Mouse (Mus musculus) liver, embryonic 13.5 days (tissue): ENCODE data around the gene 4933427D14Rik. TPM values are rescaled to one million over a fixed set of nuclear protein-coding genes. Genes with fewer than 3 reads are reported as not detected.
A peak's percentile ranks its signal among the peaks of the same experiment; 100 is the strongest.

Source experiments
- ATAC-seq: fragments of 200-750 bp; cut with Nextera tagmentation; 2 replicates; pipeline ENCODE4 v1.8.0; 2017; ENCODE audit warnings: low read depth, mild to moderate bottlenecking, moderate number of reproducible peaks, moderate library complexity
- DNase-seq: peaks from one replicate; pipeline ENCODE4 v3.0.0; 2022
- H3K27ac ChIP-seq: fragments of 300-500 bp; sonication (generic); 2 replicates; pipeline ENCODE4 v1.5.1; 2015; ENCODE audit warnings: moderate library complexity, mild to moderate bottlenecking, inconsistent platforms
- H3K27me3 ChIP-seq: fragments of 300-500 bp; sonication (generic); 2 replicates; pipeline ENCODE4 v1.6.1; 2015; ENCODE audit warnings: mild to moderate bottlenecking, inconsistent platforms
- H3K36me3 ChIP-seq: fragments of 300-500 bp; sonication (generic); 2 replicates; pipeline ENCODE4 v1.6.1; 2015; ENCODE audit warnings: mild to moderate bottlenecking, inconsistent platforms
- H3K4me1 ChIP-seq: fragments of 300-500 bp; sonication (generic); replicated peaks from 2 replicates; pipeline ENCODE4 v1.6.1; 2015; ENCODE audit warnings: inconsistent platforms
- H3K4me2 ChIP-seq: fragments of 300-500 bp; sonication (generic); 2 replicates; pipeline ENCODE4 v1.6.1; 2015; ENCODE audit warnings: inconsistent platforms, mild to moderate bottlenecking, moderate library complexity
- H3K4me3 ChIP-seq: fragments of 300-500 bp; sonication (generic); replicated peaks from 2 replicates; pipeline ENCODE4 v1.5.1; 2015; ENCODE audit warnings: mild to moderate bottlenecking, inconsistent platforms
- H3K9ac ChIP-seq: fragments of 300-500 bp; sonication (generic); 2 replicates; pipeline ENCODE4 v1.6.1; 2015; ENCODE audit warnings: mild to moderate bottlenecking, inconsistent platforms
- H3K9me3 ChIP-seq: fragments of 300-500 bp; sonication (generic); replicated peaks from 2 replicates; pipeline ENCODE4 v1.6.1; 2016; ENCODE audit warnings: inconsistent platforms
- WGBS: fragments of 180-500 bp; shearing (Covaris S2); methylation state at CpG from one replicate; pipeline ENCODE4 v1.1.7; 2015; ENCODE audit not compliant: insufficient replicate concordance; 5-methylcytosine and 5-hydroxymethylcytosine counted together
- polyA plus RNA-seq: library from polyadenylated mRNA; unstranded; fragments of >200 nt; fragmentation: Nextera tagmentation; extraction: Ambion mirVana; gene quantifications from 2 replicates; pipeline ENCODE4 v1.2.1, GENCODE M21; 2015

The 4933427D14Rik gene
- polyA plus RNA-seq, result 4.4 and 4.9 TPM in 2 replicates

GRCm38 (mm10) chr11:72207204-72207833 is at the start of gene 4933427D14Rik, which contains the start of gene Txndc17:
Gene 4933427D14Rik (minus strand): TSS chr11:72207459.
Gene Txndc17 (plus strand): TSS chr11:72207547.
- no peaks in the 10 kb centered on the region for H3K27me3 ChIP-seq
- peak within 1 kb of the TSS; percentile 95 for H3K4me2 ChIP-seq
- peak within 1 kb of the TSS; percentile 59 for H3K27ac ChIP-seq
- peak within 1 kb of the TSS; percentile 82 for H3K9ac ChIP-seq
- ATAC-seq (peak; percentile 95), DNase-seq (peak; percentile 81)
- H3K9me3 ChIP-seq, result no peaks in the 10 kb centered on the region
- peaks cover 23% of the 10 kb centered on the region for H3K36me3 ChIP-seq
- H3K4me1 ChIP-seq, result peaks cover 31% of the 10 kb centered on the region
- H3K4me3 ChIP-seq, result peak within 1 kb of the TSS; percentile 89
- WGBS, result under 1% methylated on average over 42 of the region's 42 CpGs

GRCm38 (mm10) chr11:72256441-72256840 is 49.2 kb upstream of the 4933427D14Rik start:
- Histone ChIP-seq H3K36me3 (no peaks in the 10 kb centered on the region), H3K4me2 (no peak overlapping the region), H3K27me3 (no peaks in the 10 kb centered on the region), H3K4me1 (no peaks in the 10 kb centered on the region), H3K9me3 (no peaks in the 10 kb centered on the region), H3K4me3 (no peak overlapping the region), H3K9ac (no peak overlapping the region), H3K27ac (no peak overlapping the region)
- ATAC-seq, result no peak
- 65% methylated on average over 2 of the region's 2 CpGs for WGBS
- no peak for DNase-seq

- no peak for DNase-seq
- no peaks in the 10 kb centered on the region for H3K4me1 ChIP-seq
- H3K4me3 ChIP-seq, result no peak overlapping the region
- no peak overlapping the region for H3K4me2 ChIP-seq
- H3K9ac ChIP-seq, result no peak overlapping the region
- no peak overlapping the region for H3K27ac ChIP-seq
- H3K9me3 ChIP-seq, result no peaks in the 10 kb centered on the region
- H3K27me3 ChIP-seq, result peaks cover under 1% of the 10 kb centered on the region; the same call in 1 of the 2 replicates
- 76% methylated on average over 4 of the region's 4 CpGs for WGBS
- no peaks in the 10 kb centered on the region for H3K36me3 ChIP-seq
- no peak for ATAC-seq
Measured at GRCm38 (mm10) chr11:72255629-72256028, 48.4 kb upstream of the 4933427D14Rik start.

GRCm38 (mm10) chr11:72245196-72245753 is 38.0 kb upstream of the 4933427D14Rik start:
- H3K4me1 ChIP-seq, result no peaks in the 10 kb centered on the region
- no peak overlapping the region for H3K9ac ChIP-seq
- WGBS, result 63% methylated on average over 8 of the region's 8 CpGs
- H3K27me3 ChIP-seq, result 0 out of 2 replicates have a peak, but pooled peaks cover 4% of the 10 kb centered on the region
- H3K4me3 ChIP-seq, result no peak overlapping the region
- DNase-seq, result no peak
- no peaks in the 10 kb centered on the region for H3K36me3 ChIP-seq
- ATAC-seq, result no peak
- H3K27ac ChIP-seq, result no peak overlapping the region
- H3K9me3 ChIP-seq, result no peaks in the 10 kb centered on the region
- H3K4me2 ChIP-seq, result no peak overlapping the region

GRCm38 (mm10) chr11:72240062-72240860 is 33.0 kb upstream of the 4933427D14Rik start:
- no peak for DNase-seq
- Histone ChIP-seq H3K27ac (no peak overlapping the region), H3K4me2 (no peak overlapping the region), H3K27me3 (no peaks in the 10 kb centered on the region), H3K4me3 (no peak overlapping the region), H3K36me3 (no peaks in the 10 kb centered on the region), H3K4me1 (no peaks in the 10 kb centered on the region), H3K9ac (no peak overlapping the region), H3K9me3 (no peaks in the 10 kb centered on the region)
- WGBS, result 44% methylated on average over 4 of the region's 4 CpGs
- no peak for ATAC-seq

GRCm38 (mm10) chr11:72234013-72234412 is 26.8 kb upstream of the 4933427D14Rik start:
- no peak overlapping the region for H3K27ac ChIP-seq
- H3K9ac ChIP-seq, result no peak overlapping the region
- H3K9me3 ChIP-seq, result no peaks in the 10 kb centered on the region
- DNase-seq, result no peak
- no peak overlapping the region for H3K4me3 ChIP-seq
- ATAC-seq, result no peak
- 56% methylated on average over 5 of the region's 5 CpGs for WGBS
- no peaks in the 10 kb centered on the region for H3K36me3 ChIP-seq
- 0 out of 2 replicates have a peak, but pooled peaks cover 4% of the 10 kb centered on the region for H3K27me3 ChIP-seq
- no peaks in the 10 kb centered on the region for H3K4me1 ChIP-seq
- H3K4me2 ChIP-seq, result no peak overlapping the region

GRCm38 (mm10) chr11:72232991-72233390 is 25.7 kb upstream of the 4933427D14Rik start:
- H3K27me3 ChIP-seq, result 0 out of 2 replicates have a peak, but pooled peaks cover 4% of the 10 kb centered on the region
- ATAC-seq, result no peak
- H3K9ac ChIP-seq, result no peak overlapping the region
- H3K4me2 ChIP-seq, result no peak overlapping the region
- 42% methylated on average over 1 of the region's 1 CpGs for WGBS
- no peak overlapping the region for H3K27ac ChIP-seq
- no peak for DNase-seq
- no peaks in the 10 kb centered on the region for H3K36me3 ChIP-seq
- no peaks in the 10 kb centered on the region for H3K4me1 ChIP-seq
- no peak overlapping the region for H3K4me3 ChIP-seq
- no peaks in the 10 kb centered on the region for H3K9me3 ChIP-seq

GRCm38 (mm10) chr11:72232068-72232467 is 24.8 kb upstream of the 4933427D14Rik start:
- no peak for DNase-seq
- WGBS, result 66% methylated on average over 7 of the region's 7 CpGs
- H3K9me3 ChIP-seq, result no peaks in the 10 kb centered on the region
- no peaks in the 10 kb centered on the region for H3K4me1 ChIP-seq
- H3K36me3 ChIP-seq, result no peaks in the 10 kb centered on the region
- no peak overlapping the region for H3K9ac ChIP-seq
- no peak overlapping the region for H3K4me3 ChIP-seq
- no peak for ATAC-seq
- 0 out of 2 replicates have a peak, but pooled peaks cover 4% of the 10 kb centered on the region for H3K27me3 ChIP-seq
- no peak overlapping the region for H3K4me2 ChIP-seq
- H3K27ac ChIP-seq, result no peak overlapping the region

GRCm38 (mm10) chr11:72228513-72228912 is 21.3 kb upstream of the 4933427D14Rik start:
- no peak for ATAC-seq
- Histone ChIP-seq H3K27me3 (0 out of 2 replicates have a peak, but pooled peaks cover 4% of the 10 kb centered on the region), H3K4me2 (no peak overlapping the region), H3K9me3 (no peaks in the 10 kb centered on the region), H3K9ac (no peak overlapping the region), H3K4me3 (no peak overlapping the region), H3K4me1 (no peaks in the 10 kb centered on the region), H3K36me3 (no peaks in the 10 kb centered on the region), H3K27ac (no peak overlapping the region)
- whole genome bisulfite sequencing, result 67% methylated on average over 4 of the region's 4 CpGs
- no peak for DNase-seq

- 59% methylated on average over 6 of the region's 6 CpGs for WGBS
- DNase-seq (no peak), ATAC-seq (no peak)
- Histone ChIP-seq H3K9ac (no peak overlapping the region), H3K27ac (no peak overlapping the region), H3K4me3 (no peak overlapping the region), H3K4me1 (no peaks in the 10 kb centered on the region), H3K36me3 (no peaks in the 10 kb centered on the region), H3K27me3 (0 out of 2 replicates have a peak, but pooled peaks cover 4% of the 10 kb centered on the region), H3K9me3 (no peaks in the 10 kb centered on the region), H3K4me2 (no peak overlapping the region)
Measured at GRCm38 (mm10) chr11:72226901-72227300, 19.6 kb upstream of the 4933427D14Rik start.

GRCm38 (mm10) chr11:72226020-72226791 is 18.9 kb upstream of the 4933427D14Rik start:
- no peak overlapping the region for H3K4me3 ChIP-seq
- no peaks in the 10 kb centered on the region for H3K36me3 ChIP-seq
- H3K9ac ChIP-seq, result no peak overlapping the region
- H3K27ac ChIP-seq, result no peak overlapping the region
- no peaks in the 10 kb centered on the region for H3K27me3 ChIP-seq
- H3K4me2 ChIP-seq, result no peak overlapping the region
- H3K9me3 ChIP-seq, result no peaks in the 10 kb centered on the region
- H3K4me1 ChIP-seq, result no peaks in the 10 kb centered on the region
- 70% methylated on average over 10 of the region's 10 CpGs for WGBS
- DNase-seq (no peak), ATAC-seq (no peak)
